8 mouse cellular contexts compared by ENCODE assay signal in genomic region chr12:12412674-12413073, GRCm38 (mm10).
DNase-seq lines count a peak whose midpoint lies in the region; ATAC-seq and TF ChIP-seq lines count a peak whose summit lies in the region.

No protein-coding gene starts in this region.

- no peaks in the 10 kb centered on the region for H3K4me1 ChIP-seq in kidney, embryonic 16.5 days (ENCODE audit: insufficient read depth, low read length)
- H3K4me1 ChIP-seq in limb, embryonic 14.5 days (ENCODE audit: control insufficient read depth, insufficient read depth, low read length), result no peaks in the 10 kb centered on the region
- H3K4me1 ChIP-seq in stomach, embryonic 16.5 days (ENCODE audit: control insufficient read depth, insufficient read depth, low read length), result no peaks in the 10 kb centered on the region

- no peaks in the 10 kb centered on the region for H3K27me3 ChIP-seq in kidney, embryonic 16.5 days (ENCODE audit: insufficient read depth, low read length)
- H3K27me3 ChIP-seq in limb, embryonic 14.5 days (ENCODE audit: control insufficient read depth, insufficient read depth, low read length), result no peaks in the 10 kb centered on the region
- no peaks in the 10 kb centered on the region for H3K27me3 ChIP-seq in stomach, embryonic 16.5 days (ENCODE audit: control insufficient read depth, insufficient read depth, low read length)

- no peaks in the 10 kb centered on the region for H3K9me3 ChIP-seq in kidney, embryonic 16.5 days (ENCODE audit: low read length)
- H3K9me3 ChIP-seq in limb, embryonic 14.5 days (ENCODE audit: control insufficient read depth, low read length), result no peaks in the 10 kb centered on the region
- H3K9me3 ChIP-seq in stomach, embryonic 16.5 days (replicated peaks; ENCODE audit: control insufficient read depth, low read length), result no peaks in the 10 kb centered on the region

- H3K36me3 ChIP-seq in kidney, embryonic 16.5 days (ENCODE audit: insufficient read depth, low read length), result no peaks in the 10 kb centered on the region
- H3K36me3 ChIP-seq in limb, embryonic 14.5 days (ENCODE audit: control insufficient read depth, insufficient read depth, low read length), result no peaks in the 10 kb centered on the region
- H3K36me3 ChIP-seq in stomach, embryonic 16.5 days (ENCODE audit: control insufficient read depth, insufficient read depth, low read length), result no peaks in the 10 kb centered on the region

- no peak overlapping the region for H3K9ac ChIP-seq in kidney, embryonic 16.5 days (replicated peaks; ENCODE audit: low read length)
- H3K9ac ChIP-seq in limb, embryonic 14.5 days (ENCODE audit: low read depth, low read length, severe bottlenecking), result no peak overlapping the region
- H3K9ac ChIP-seq in stomach, embryonic 16.5 days (ENCODE audit: low read length), result no peak overlapping the region

- H3K27ac ChIP-seq in kidney, embryonic 16.5 days (ENCODE audit: low read length), result no peak overlapping the region
- H3K27ac ChIP-seq in limb, embryonic 14.5 days (replicated peaks; ENCODE audit: low read depth, low read length), result no peak overlapping the region
- H3K27ac ChIP-seq in stomach, embryonic 16.5 days (ENCODE audit: low read length), result no peak overlapping the region

- ATAC-seq in kidney, embryonic 16.5 days (ENCODE audit: low FRiP score, low TSS enrichment), result no peak
- ATAC-seq in limb, embryonic 14.5 days (ENCODE audit: low FRiP score, low read depth), result no peak
- ATAC-seq in stomach, embryonic 16.5 days (ENCODE audit: insufficient read depth, low FRiP score), result peak; percentile 21; the same call in 1 of the 2 replicates

- H3K4me3 ChIP-seq in kidney, embryonic 16.5 days (ENCODE audit: low read length), result no peak overlapping the region
- H3K4me3 ChIP-seq in limb, embryonic 14.5 days (replicated peaks; ENCODE audit: low read length), result no peak overlapping the region
- H3K4me3 ChIP-seq in stomach, embryonic 16.5 days (replicated peaks; ENCODE audit: low read length), result no peak overlapping the region

- TF ChIP-seq POLR2A in limb, embryonic 14.5 days (IDR thresholded peaks at IDR 0.05; ENCODE audit: borderline replicate concordance, extremely low read depth, insufficient read depth, insufficient read length), result no peak

- H3K4me2 ChIP-seq in kidney, embryonic 16.5 days (replicated peaks; ENCODE audit: low read depth, low read length), result no peak overlapping the region
- H3K4me2 ChIP-seq in limb, embryonic 14.5 days (replicated peaks; ENCODE audit: low read depth, low read length, severe bottlenecking), result no peak overlapping the region
- no peak overlapping the region for H3K4me2 ChIP-seq in stomach, embryonic 16.5 days (ENCODE audit: low read depth, low read length)

- DNase-seq in kidney, adult 11 months, result peak; percentile 69
- DNase-seq in cerebellum, postnatal 25 days, result peak; percentile 83 to 89
- peak; percentile 87 for DNase-seq in gastrocnemius, postnatal 10 days
- DNase-seq in kidney, adult 9 months, result peak; percentile 79
- DNase-seq in limb, embryonic 14.5 days (ENCODE audit: low spot score), result peak; percentile 73
- peak; percentile 69 to 79 for DNase-seq in natural killer cell, adult 2 months (ENCODE audit: low spot score in 2 of 2)

- WGBS in kidney, embryonic 16.5 days, result 31% methylated on average over 5 of the region's 5 CpGs
- WGBS in limb, embryonic 14.5 days, result 22% methylated on average over 5 of the region's 5 CpGs
- WGBS in stomach, embryonic 16.5 days, result 41% methylated on average over 5 of the region's 5 CpGs
